In genomic region chr11:96352691-96353521, GRCm38 (mm10) we compare ENCODE assay signal across 8 mouse cellular contexts. TPM values are rescaled to one million over a fixed set of nuclear protein-coding genes. Genes with fewer than 3 reads are reported as not detected.
DNase-seq lines count a peak whose midpoint lies in the region; ATAC-seq and TF ChIP-seq lines count a peak whose summit lies in the region.

No protein-coding gene starts in this region.

- peak; percentile 86 for DNase-seq in lung, embryonic 14.5 days
- DNase-seq in lung, adult 18-20 months = no peak
- DNase-seq in hindbrain, embryonic 10.5 days (ENCODE audit: low spot score) = peak; percentile 73
- peak; percentile 67 for DNase-seq in retina, postnatal 1 day
- no peak for DNase-seq in ovary, postnatal 36 days (ENCODE audit: low spot score)

- no peaks in the 10 kb centered on the region for H3K9me3 ChIP-seq in lung, embryonic 14.5 days (ENCODE audit: low read depth, low read length)
- H3K9me3 ChIP-seq in hindbrain, embryonic 10.5 days = no peaks in the 10 kb centered on the region
- H3K9me3 ChIP-seq in limb, embryonic 12.5 days = no peaks in the 10 kb centered on the region

- H3K27ac ChIP-seq in lung, embryonic 14.5 days (ENCODE audit: low read depth) = peak overlapping the region; percentile 98
- H3K27ac ChIP-seq in brown adipose tissue, adult 24 weeks (replicated peaks; ENCODE audit: low read depth, low read length) = peak overlapping the region; percentile 91
- H3K27ac ChIP-seq in hindbrain, embryonic 10.5 days = peak overlapping the region; percentile 95
- H3K27ac ChIP-seq in limb, embryonic 12.5 days = peak overlapping the region; percentile 78

- no peak for TF ChIP-seq CTCF in lung, embryonic 14.5 days (IDR thresholded peaks at IDR 0.05; ENCODE audit: low read depth)

- peak; percentile 29; the same call in 1 of the 2 replicates for ATAC-seq in lung, embryonic 14.5 days (ENCODE audit: insufficient read depth)
- ATAC-seq in limb, embryonic 12.5 days (ENCODE audit: insufficient number of reproducible peaks, insufficient read depth, low FRiP score, low TSS enrichment, low read depth) = no peak
- no peak for ATAC-seq in cerebellum, adult (ENCODE audit: insufficient number of reproducible peaks, low FRiP score, low TSS enrichment)

- H3K9ac ChIP-seq in lung, embryonic 14.5 days = peak overlapping the region; percentile 98
- H3K9ac ChIP-seq in limb, embryonic 12.5 days (replicated peaks) = peak overlapping the region; percentile 66

- peaks cover 20% of the 10 kb centered on the region for H3K4me1 ChIP-seq in lung, embryonic 14.5 days (ENCODE audit: insufficient read depth)
- H3K4me1 ChIP-seq in brown adipose tissue, adult 24 weeks (ENCODE audit: control insufficient read depth, insufficient read depth, insufficient read length, low read length) = peaks cover 12% of the 10 kb centered on the region
- H3K4me1 ChIP-seq in hindbrain, embryonic 10.5 days (replicated peaks) = peaks cover 23% of the 10 kb centered on the region; the same call in 1 of the 2 replicates
- H3K4me1 ChIP-seq in limb, embryonic 12.5 days (replicated peaks) = peaks cover 28% of the 10 kb centered on the region

- H3K4me3 ChIP-seq in lung, embryonic 14.5 days (ENCODE audit: low read depth, low read length) = peak overlapping the region; percentile 77
- peak overlapping the region; percentile 83 for H3K4me3 ChIP-seq in brown adipose tissue, adult 24 weeks (ENCODE audit: insufficient read depth, low read depth, low read length)
- H3K4me3 ChIP-seq in hindbrain, embryonic 10.5 days = peak overlapping the region; percentile 69
- H3K4me3 ChIP-seq in limb, embryonic 12.5 days (replicated peaks) = peak overlapping the region; percentile 46

- WGBS in lung, embryonic 14.5 days = under 1% methylated on average over 75 of the region's 75 CpGs
- under 1% methylated on average over 75 of the region's 75 CpGs for WGBS in hindbrain, embryonic 10.5 days
- under 1% methylated on average over 75 of the region's 75 CpGs for WGBS in limb, embryonic 12.5 days

- no peaks in the 10 kb centered on the region for H3K27me3 ChIP-seq in lung, embryonic 14.5 days (ENCODE audit: insufficient read depth, low read length)
- H3K27me3 ChIP-seq in hindbrain, embryonic 10.5 days (ENCODE audit: insufficient read depth, poor library complexity, severe bottlenecking) = peaks cover 100% of the 10 kb centered on the region
- H3K27me3 ChIP-seq in limb, embryonic 12.5 days = peaks cover 84% of the 10 kb centered on the region

- H3K36me3 ChIP-seq in lung, embryonic 14.5 days (ENCODE audit: insufficient read depth) = peaks cover 19% of the 10 kb centered on the region
- peaks cover 11% of the 10 kb centered on the region for H3K36me3 ChIP-seq in hindbrain, embryonic 10.5 days
- no peaks in the 10 kb centered on the region for H3K36me3 ChIP-seq in limb, embryonic 12.5 days

- H3K4me2 ChIP-seq in lung, embryonic 14.5 days = peak overlapping the region; percentile 83
- peak overlapping the region; percentile 62 for H3K4me2 ChIP-seq in limb, embryonic 12.5 days

RNA-seq across cellular contexts. Expression of gene Hoxb2, which starts 2.6 kb away (rescaled TPM):
- polyA plus RNA-seq in lung, embryonic 14.5 days (2014; fragmentation: Nextera tagmentation; extraction: Ambion mirVana) = 48.9 and 51.6 TPM in 2 replicates
- 3.2 and 3.7 TPM in 2 replicates for polyA plus RNA-seq in brown adipose tissue, adult 24 weeks (2012; ENCODE audit: insufficient read depth, insufficient read length, missing spikeins)
- polyA plus RNA-seq in hindbrain, embryonic 10.5 days (2016; fragmentation: Nextera tagmentation; extraction: Ambion mirVana) = 30.1 and 49.6 TPM in 2 replicates
- polyA plus RNA-seq in limb, embryonic 12.5 days (2016; fragmentation: Nextera tagmentation; extraction: Ambion mirVana) = 5.1 and 6.0 TPM in 2 replicates

RNA-seq across cellular contexts. Expression of gene Hoxb1, which starts 12.6 kb away (rescaled TPM):
- polyA plus RNA-seq in lung, embryonic 14.5 days (2014; fragmentation: Nextera tagmentation; extraction: Ambion mirVana) = 0.08 TPM in 1 of 2 replicates, not detected in the other
- not detected in 2 replicates for polyA plus RNA-seq in brown adipose tissue, adult 24 weeks (2012; ENCODE audit: insufficient read depth, insufficient read length, missing spikeins)
- polyA plus RNA-seq in hindbrain, embryonic 10.5 days (2016; fragmentation: Nextera tagmentation; extraction: Ambion mirVana) = 15.4 and 22.7 TPM in 2 replicates
- not detected in 2 replicates for polyA plus RNA-seq in limb, embryonic 12.5 days (2016; fragmentation: Nextera tagmentation; extraction: Ambion mirVana)

RNA-seq across cellular contexts. Expression of gene Hoxb3, which starts 29.8 kb away (rescaled TPM):
- polyA plus RNA-seq in lung, embryonic 14.5 days (2014; fragmentation: Nextera tagmentation; extraction: Ambion mirVana) = 3.9 and 6.3 TPM in 2 replicates
- polyA plus RNA-seq in brown adipose tissue, adult 24 weeks (2012; ENCODE audit: insufficient read depth, insufficient read length, missing spikeins) = 1.7 and 2.0 TPM in 2 replicates
- polyA plus RNA-seq in hindbrain, embryonic 10.5 days (2016; fragmentation: Nextera tagmentation; extraction: Ambion mirVana) = 5.3 and 9.6 TPM in 2 replicates
- 0.55 and 0.68 TPM in 2 replicates for polyA plus RNA-seq in limb, embryonic 12.5 days (2016; fragmentation: Nextera tagmentation; extraction: Ambion mirVana)

RNA-seq across cellular contexts. Expression of gene Hoxb4, which starts 34.8 kb away (rescaled TPM):
- polyA plus RNA-seq in lung, embryonic 14.5 days (2014; fragmentation: Nextera tagmentation; extraction: Ambion mirVana) = 3.8 and 3.9 TPM in 2 replicates
- 6.0 and 6.4 TPM in 2 replicates for polyA plus RNA-seq in brown adipose tissue, adult 24 weeks (2012; ENCODE audit: insufficient read depth, insufficient read length, missing spikeins)
- polyA plus RNA-seq in hindbrain, embryonic 10.5 days (2016; fragmentation: Nextera tagmentation; extraction: Ambion mirVana) = 0.47 and 3.1 TPM in 2 replicates
- 0.56 and 0.73 TPM in 2 replicates for polyA plus RNA-seq in limb, embryonic 12.5 days (2016; fragmentation: Nextera tagmentation; extraction: Ambion mirVana)

RNA-seq across cellular contexts. Expression of gene Hoxb5, which starts 49.8 kb away (rescaled TPM):
- 65.9 and 76.1 TPM in 2 replicates for polyA plus RNA-seq in lung, embryonic 14.5 days (2014; fragmentation: Nextera tagmentation; extraction: Ambion mirVana)
- polyA plus RNA-seq in brown adipose tissue, adult 24 weeks (2012; ENCODE audit: insufficient read depth, insufficient read length, missing spikeins) = 1.1 and 1.2 TPM in 2 replicates
- polyA plus RNA-seq in hindbrain, embryonic 10.5 days (2016; fragmentation: Nextera tagmentation; extraction: Ambion mirVana) = 0.14 and 6.3 TPM in 2 replicates
- 0.83 and 2.1 TPM in 2 replicates for polyA plus RNA-seq in limb, embryonic 12.5 days (2016; fragmentation: Nextera tagmentation; extraction: Ambion mirVana)

Comparison
In these comparisons a context has a peak if more than half of its experiments do, and no peak if none do; other contexts are left out.
1. DNase-seq: peak in lung, embryonic 14.5 days (single experiment), hindbrain, embryonic 10.5 days (single experiment) and retina, postnatal 1 day (single experiment); none in lung, adult 18-20 months (0 of 2) and ovary, postnatal 36 days (single experiment).
2. RNA of gene Hoxb1, which starts 12.6 kb away (polyA plus RNA-seq): 15.4 to 22.7 TPM in hindbrain, embryonic 10.5 days; 0.08 TPM in lung, embryonic 14.5 days, not detected in brown adipose tissue, adult 24 weeks and not detected in limb, embryonic 12.5 days; every median in the first group is over 10 times any median in the second.
3. Peak in every context shown above with its lines, with median percentiles within 50 percentile points of each other: H3K27ac ChIP-seq and H3K4me3 ChIP-seq.